Mouse (Mus musculus) cerebellum, adult 11-12 months (tissue): ENCODE measurements around the gene Uvrag.
A peak's percentile ranks its signal among the peaks of the same experiment; 100 is the strongest.

ENCODE experiments used
- DNase-seq: peaks from one replicate; pipeline ENCODE4 v3.0.0; 2022

Gene Uvrag

DNA sequence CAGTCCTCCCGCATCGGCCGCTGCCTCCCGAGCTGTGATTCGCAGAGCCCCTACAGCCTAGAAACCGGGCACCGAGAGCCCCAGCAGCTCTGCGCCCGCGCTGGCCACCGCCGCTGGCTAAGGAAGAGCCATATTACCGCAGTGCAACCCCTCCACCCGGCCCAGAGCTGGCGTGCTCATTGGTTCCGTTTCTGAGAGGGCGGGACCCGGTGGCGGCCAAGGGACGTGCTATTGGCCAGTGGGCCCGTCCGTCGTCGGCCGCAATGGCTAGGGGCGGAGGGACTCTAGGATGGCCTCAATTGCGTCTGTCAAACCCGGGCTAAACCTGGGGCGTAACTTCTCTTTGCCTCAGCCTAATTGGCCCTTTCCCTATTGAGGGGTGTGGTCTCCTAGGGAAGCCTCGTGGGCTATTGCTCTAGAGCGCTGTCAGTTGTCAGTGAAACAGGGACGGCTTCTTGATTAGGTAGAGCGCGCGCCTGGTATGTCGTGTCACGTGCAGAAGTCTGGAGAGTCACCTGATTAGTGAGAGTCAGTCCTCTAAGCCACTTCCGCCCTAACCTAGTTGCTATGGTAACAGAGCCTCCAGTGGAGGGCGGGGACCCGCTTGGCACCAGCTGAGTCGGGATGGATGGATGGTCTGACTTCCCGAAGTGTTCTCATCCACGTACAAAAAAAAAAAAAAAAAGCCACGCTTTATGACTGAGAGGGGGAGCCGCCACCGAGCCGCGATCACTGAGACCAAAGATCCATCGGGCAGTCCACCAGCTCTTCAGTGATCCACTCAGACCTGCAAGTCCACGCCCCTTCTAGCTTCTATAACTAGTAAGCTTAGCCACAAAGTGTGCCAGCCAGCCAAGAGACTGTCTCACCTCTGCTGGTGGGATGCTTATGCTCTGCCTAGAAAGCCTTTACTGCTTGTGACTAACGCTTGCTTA, at the start of gene Uvrag:
TSS of gene Uvrag (minus strand) at position 158 of the 935 bp plus-strand sequence.
- peak; percentile 100 for DNase-seq

DNA sequence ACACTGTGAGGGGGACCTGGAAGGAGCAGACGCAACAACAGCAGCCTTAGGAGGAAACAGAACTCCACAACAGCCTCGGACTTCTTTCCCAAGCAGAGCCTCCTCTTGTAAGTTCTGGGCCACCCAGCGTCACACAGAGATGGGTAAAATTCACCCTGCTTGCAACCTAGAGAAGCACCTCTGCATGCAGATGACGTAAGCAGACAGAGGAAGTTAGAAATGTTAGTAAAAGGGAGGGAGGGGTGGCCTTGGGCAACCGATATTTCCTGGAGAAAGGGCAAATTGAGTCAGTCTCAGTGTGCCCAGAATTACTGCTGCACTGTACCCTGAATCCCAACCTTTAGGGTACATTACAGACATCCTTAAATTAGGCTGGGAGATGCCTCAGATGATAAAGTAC, 48.9 kb upstream of the Uvrag start:
- no peak for DNase-seq

DNA sequence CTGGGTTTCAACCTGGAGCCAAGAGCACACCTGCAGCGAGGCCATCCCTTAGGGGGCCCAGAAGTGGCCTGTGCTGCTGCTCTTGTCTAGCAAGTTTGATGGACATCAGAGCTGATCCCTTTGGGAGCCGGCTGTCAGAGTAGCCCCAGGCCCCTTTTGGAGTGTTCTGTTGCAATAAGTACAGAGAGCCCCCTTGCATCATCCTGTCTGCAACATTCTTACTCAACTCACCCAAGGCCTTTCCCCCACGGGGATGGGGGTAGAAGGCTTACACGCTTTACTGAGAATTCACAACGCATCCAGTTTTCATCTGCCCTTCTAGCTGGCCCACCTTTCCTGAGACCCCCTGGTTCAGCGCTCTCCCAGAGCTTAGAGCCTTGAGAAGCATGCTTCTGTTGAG, 47.7 kb upstream of the Uvrag start:
- DNase-seq = no peak

DNA sequence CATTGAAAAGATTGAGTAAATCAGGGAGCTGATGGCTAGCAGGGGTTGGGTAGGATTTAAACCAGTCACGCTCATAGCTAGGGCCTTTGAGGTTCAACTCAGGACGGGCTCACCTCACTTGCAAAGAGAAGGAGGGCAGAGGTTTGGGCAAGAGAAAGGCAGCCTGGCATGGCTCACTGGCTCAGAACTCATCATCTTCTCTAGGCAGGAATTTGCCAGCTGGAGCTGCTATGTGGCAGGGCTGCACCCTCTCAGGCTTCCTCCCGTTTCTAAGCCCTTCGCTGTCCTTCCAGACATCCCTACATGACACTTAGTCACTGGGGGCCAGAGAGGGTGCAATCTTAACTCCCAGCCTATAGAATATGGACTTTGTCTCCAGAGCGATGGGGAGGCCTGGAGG, 46.5 kb upstream of the Uvrag start:
- no peak for DNase-seq

DNA sequence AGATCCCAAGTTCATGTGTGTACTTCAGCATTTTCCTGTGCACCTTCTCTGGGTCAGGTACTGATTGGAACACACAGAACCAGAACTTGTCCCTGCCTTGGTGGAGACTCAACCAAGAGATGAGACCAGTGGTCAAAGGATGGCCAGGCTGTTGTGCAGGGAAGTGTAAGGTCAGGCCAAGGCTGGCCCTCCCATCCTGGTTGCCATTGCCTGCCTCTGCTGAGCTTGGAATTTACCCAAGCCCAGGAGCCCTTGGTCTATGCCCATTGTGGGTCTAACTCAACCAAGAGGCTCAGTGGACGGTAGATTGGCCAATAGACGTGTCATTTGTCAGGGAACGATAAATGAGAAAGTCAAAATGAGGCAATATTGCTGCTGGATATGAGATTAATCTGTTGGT, 44.5 kb upstream of the Uvrag start:
- DNase-seq = peak; percentile 12

DNA sequence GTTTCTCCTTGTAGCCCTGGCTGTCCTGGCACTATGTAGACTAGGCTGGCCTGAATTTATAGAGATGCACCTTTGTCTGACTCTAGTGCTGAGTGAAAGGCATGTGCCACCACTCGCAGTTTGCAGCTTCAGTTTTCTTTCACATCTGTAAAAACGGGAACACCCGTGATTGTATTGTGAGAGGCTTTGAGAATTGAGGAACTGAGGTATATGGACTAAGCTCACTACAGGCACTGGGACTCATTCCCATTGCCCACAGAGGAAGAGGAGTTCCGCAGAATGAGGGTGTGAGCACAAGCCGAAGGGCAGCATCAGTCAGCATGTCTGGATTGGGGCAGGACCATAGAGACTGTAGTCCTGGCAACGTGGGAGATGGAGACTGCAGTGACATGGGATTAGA, 42.8 kb upstream of the Uvrag start:
- DNase-seq = no peak

DNA sequence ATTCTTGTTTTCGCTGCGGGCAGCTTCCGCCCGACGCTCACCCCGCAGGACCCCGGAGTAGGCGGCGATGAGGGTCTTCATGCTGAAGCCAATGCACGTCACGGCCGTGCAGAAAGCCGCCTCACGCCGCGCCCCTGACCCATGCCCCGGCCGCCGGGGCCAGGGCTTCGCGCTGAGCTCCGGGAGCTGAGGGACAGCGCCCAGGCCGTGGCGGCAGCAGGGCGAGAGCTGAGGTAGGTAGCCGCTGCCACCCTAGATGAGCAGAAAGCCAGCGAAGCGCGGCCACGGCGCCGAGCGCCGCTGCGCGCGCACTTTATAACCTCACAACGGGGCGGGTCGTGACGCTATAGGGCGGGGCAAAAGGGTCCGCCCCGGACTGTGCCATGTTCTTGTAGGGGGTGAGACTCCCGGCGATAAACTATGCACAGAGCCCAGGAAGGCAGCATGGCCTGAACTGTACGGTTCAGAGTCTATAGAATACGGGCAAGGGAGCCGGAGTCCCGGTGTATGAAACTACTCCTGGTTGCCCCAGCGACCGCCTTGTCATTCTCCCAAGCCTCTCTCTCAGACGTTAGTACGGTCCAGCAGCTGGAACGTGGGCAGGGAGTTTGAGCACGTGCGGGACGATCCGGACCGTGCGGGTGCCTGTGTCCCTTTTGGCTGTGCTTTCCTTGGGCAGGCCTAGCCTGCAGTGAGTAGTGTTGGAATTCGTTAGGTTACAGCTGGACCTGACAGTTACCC, 41.7 kb upstream of the Uvrag start, which contains the start of gene Dgat2:
TSS of gene Dgat2 (minus strand) at position 288 of the 741 bp plus-strand sequence.
- peak; percentile 90 for DNase-seq

DNA sequence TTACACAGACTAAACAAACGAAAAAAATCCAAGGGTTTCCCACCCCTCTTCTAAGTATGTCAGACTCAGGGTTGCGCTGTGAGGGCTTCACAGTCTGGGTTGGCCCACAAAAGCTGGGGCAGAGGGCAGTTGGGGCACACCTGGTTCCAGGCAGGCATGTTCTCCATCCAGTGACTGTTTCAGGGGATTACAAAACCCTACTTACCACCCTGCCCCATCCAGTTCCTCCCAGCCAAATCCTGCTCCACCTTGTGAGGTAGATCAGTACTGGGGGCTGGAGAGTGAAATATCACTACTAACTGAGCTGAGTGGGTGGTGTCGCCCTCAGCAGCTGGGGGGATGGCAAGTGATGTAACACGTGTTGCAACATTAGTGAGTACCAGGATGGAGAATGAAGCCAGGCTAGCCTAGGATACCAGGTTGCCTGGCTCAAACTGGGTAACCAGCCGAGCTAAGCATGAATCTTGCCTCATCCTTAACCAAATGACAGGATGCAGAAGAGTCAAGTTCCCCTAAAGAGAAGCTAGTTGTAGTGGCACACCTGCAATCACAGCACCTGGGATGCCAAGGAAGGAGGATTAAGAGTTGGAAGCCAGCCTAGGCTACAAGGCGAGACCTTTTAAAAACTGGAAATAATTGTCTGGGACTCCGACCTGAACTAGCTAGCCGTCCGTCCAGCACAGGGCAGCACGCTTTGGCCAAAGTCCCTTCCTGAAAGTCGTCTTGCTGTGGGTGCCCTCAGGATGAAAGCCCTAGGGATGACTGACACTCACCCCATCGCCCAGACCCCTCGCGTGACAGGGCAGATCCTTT, 40.9 kb upstream of the Uvrag start:
- DNase-seq = no peak

DNA sequence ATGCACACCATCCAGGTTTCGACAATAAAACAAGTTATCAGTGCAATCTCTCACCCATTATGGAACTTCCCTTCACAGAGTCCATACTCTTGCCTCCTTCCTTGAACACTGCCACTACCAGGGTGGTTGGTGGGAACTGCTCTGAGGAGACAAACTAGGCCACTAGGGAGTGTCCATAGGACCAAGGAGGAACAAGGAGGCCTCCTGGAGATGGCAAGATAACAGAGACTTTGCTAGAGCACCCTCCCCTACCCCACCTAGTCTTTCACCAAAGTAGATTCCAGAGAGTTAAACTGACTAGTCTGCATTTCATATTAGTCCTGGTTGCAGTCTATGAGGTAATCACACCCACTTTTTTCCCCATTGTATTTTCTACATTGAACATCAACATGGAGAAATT, 39.2 kb upstream of the Uvrag start:
- DNase-seq = no peak

DNA sequence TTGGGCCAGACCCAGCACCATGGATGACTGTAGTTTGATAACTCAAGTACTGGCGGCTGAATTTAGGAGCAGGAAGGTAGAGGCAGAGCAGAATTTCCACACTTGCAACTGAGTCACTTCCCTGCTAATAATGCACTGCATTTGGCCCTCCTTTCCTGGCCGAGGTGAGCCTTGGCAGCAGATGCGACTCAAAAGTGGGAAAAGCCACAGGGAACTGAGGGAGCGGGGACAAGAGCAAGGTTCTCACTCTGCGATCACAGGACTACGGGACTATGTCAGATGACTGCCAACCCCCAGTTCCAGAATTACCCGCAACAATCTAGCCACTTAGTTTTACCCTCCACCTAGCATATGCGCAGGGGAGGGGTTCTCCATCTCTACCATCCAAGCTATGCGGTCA, 38.3 kb upstream of the Uvrag start:
- no peak for DNase-seq

DNA sequence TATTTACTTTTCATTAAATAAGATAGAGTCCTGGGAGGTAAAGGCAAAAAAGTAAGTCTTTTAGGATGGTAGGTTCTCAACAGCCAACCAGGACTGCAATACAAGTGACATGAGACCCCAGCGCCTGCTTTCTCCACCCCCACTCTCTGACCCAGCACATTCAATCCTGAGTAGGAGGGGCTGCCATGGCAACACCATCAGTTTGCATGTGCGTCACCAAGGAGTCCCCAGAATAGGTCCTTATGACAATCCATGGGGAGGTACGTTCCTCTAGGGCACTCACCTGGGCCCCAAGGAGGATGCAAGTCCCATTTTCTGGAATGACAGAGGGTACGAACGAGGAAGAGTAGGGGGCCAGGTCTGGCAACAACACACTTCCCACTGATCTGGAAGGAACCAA, 36.4 kb upstream of the Uvrag start:
- DNase-seq = peak; percentile 6

DNA sequence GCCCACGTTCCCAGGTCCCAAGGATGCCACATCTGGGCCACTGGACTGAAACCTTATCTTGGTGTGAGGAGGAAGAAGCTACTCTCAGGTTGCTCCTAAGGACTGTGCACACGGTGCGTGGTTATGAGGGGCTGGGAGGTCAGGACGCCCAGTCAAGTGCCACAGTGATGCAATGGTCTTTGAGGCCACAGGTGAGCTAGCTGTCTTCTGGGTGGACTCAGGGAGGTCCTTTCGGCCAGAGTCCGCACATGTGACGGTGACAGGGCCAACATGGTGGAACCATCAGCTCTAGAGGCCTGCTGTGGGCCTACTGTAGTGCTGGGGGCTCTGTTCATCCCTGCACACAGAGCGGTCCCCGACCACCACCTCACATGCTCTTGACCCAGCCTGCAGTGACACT, 34.7 kb upstream of the Uvrag start:
- peak; percentile 1 for DNase-seq

DNA sequence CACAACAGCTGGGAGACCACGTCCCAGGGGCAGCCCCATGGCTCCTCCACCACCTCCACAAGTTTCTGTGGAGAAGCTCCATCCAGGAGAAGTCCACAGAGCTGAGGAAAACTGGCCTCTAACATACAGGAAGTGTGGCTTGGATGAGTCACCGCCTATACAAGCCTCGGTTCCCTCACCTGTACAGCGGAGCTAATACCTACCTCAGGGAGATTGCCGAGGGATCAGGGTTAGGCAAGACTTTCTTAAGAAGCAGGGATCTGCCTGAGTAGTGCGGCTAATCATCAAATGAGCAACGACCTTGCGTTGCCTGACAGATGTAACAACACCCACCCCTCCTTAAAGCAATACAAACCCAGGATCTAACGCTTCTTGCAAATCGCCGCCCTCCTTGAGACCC, 34.2 kb upstream of the Uvrag start:
- DNase-seq = peak; percentile 1

DNA sequence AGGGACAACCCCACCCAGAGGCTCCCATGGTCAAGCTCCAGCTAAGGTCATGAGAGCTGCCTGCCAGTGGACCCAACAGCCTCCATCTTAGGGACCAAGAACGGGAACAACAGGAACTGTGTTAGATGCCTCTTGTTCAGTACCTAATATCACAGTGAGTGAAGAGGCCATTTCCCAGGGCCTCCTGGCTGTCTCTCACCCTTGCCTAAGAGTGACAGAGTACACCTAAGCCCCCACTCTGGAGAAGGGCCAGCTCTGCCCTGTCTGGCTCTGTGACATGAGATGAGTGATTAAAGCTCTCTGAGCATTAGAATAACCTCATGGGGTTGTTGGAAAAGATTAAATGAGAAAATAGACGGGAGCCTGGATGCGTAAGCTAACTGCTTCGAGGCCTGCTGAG, 33.1 kb upstream of the Uvrag start:
- peak; percentile 2 for DNase-seq

DNA sequence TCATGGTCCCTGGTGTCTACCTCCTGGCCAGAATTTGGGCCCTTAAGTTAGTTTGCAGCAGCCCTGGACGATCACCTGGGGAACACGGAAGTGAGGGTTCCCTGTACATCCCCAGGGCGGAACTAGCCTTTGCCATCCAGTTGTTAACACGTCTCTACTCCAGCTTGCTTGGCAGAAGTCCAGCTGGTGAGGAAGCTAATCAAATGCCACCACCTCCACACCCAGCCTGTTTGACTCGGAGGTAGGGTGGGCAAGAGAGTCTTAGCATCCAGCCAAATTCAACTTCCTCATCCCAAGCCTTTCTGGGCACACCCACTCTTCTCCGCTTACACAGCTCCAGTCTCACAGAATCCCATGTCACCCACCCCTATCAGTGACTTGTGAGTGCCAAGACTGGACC, 32.0 kb upstream of the Uvrag start:
- peak; percentile 9 for DNase-seq

DNA sequence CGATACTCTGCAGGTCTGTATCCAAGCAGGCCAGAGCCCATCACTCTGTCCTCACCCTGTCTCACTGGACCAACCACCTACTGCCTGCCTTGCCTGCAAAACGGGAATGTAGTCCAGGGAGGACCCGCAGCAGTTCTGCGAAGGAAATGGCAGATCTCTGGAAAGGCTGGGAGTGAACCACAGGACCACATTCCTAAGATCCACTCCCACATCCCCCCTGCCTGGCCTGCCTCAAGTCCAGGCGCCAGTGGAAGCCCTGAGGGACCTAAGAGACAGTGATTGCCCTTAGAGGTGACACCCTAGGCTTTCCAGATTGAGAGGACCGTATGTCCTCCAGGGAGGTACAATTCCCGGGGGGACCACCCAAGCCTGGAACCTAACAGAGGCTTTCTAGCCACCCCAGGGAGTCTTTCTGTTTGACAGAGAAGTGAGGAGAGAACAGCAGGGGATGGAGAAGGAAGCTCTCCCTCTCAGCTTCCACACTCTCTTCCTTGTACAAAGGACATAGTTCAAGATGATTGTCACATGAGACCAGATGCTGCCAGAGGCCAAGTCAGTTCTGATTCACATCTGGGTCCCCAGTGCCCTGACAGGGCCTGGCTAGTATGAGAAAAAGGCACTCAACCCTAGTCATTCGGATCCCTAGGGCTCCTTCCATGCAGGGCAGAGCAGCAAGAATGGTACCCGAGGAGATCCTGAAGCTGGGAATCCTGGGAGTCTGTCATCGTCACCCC, 31.0 kb upstream of the Uvrag start:
- no peak for DNase-seq

DNA sequence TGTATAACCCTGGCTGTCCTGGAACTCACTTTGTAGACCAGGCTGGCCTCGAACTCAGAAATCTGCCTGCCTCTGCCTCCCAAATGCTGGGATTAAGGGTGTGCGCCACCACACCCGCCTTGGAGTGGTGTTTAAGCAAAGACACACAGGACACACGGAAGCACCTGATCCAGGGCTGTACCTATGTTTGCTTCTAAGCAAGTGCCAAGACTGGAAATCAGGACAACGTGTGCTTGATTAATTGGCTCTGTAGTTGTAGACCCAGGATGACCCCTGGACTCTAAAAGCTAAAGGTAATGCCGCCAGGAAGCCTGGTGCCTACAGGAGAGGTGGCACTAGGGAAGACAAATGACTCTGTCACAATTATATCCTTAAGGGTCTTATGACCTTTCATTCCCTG, 29.6 kb upstream of the Uvrag start:
- no peak for DNase-seq

DNA sequence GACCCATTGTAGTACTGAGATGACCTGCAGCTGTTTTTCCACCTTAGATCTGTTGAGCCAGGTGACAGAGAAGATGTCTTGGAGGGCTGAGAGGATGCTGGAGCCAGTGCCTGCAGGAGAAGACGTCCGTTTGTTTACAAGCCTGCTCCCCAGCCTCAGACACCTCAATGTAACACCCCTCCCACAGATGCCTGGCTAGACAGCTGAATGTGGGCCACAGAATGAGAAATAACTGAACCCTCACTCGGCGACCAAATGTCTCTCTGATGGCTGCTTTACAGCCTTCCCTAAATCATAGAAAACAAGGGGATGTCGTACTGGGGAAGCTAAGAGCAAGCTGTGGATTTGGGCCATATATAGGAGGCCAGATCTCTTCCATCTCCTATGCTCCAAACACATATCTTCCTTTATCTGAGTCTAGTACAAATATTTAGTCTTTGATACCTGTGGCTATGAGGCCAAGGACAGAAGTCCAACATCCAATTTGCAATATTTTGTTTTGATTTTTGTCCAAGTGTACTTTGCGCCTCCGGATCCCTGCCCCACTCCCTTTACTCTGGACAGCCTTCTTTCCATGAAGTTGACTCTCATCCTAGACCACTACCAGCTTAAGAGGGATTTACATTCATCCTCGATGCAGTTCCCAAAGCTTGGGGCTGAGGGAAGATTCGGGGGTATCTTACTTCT, 28.9 kb upstream of the Uvrag start:
- no peak for DNase-seq

DNA sequence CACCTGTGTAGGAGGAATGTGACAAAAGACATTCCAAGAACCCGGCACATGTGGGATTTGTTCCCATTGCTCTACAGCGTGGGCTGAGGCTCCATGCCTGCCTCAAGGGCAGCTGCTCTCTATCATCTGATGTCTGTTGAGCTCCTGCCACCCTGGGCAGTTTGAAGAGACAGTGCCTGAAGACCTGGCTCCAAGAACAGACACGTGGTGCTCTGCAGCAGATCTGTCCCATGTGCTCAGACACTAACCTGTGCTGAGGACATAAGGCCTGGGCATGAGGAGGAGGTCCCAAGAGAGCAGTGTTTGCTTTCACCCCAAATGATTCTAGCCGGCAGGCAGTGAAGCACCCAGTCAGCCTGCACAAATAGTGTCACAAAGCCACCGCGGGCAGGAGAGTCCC, 27.8 kb upstream of the Uvrag start:
- DNase-seq = no peak

DNA sequence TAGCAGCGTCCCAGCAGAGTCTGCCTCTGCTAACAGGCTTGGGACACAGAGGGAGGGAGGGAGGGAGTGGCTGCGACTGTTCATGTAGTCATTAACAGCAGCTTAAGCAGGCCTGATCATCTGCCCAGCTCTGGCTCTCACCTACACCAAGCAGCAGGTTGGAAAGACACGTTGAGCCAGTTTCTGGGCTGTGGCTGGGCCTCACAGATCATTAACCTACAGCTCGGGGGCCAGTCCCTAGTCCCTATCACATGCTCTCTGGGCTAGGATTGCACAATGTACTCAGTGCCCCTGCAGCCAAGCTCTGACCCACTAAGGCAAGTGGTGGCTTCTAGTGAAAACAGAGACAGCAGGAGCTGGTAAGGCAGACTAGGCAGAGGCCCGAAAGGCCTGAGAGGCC, 27.0 kb upstream of the Uvrag start:
- DNase-seq = no peak

DNA sequence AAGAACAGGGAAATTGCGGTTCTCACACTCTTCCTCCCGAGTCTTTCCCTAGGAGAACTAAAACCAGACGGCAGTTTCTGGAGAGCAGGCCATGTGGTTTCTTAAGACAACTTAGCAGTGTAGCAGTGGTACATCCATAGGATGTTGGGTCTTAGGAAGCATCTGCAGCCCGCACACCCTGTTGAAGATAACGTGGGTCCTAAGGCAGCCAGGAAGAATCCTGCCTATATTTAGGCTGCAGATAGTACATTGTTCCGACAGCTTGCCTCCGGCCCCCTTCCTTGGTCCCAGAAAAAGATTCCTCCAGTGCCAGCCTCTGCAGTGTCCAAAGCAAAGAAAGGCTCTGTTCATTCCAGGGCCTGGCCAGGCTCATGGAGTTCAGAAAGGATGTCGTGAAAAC, 25.2 kb upstream of the Uvrag start:
- no peak for DNase-seq

DNA sequence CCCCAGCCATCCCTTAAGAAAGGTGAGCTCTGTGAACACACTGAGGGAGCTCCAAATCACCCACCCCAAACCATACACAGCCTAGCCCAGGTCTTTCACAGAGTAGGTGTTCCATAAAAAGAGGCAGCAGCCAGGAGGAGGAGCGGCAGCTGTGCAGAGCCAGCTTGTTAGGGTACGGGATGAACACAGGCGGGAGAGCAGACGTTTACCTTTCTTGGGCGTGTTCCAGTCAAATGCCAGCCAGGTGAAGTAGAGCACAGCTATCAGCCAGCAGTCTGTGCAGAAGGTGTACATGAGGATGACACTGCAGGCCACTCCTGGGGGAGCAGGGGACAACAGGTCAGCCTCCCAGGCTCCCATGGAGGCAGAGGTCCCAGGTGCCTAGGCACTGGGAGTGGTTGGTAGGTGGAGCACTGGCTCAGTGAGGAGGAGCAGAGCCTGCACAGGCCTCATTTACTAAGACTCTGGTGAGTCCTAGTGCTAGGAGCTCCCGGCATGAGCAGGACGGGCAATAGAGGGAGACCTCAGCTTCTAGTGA, 24.0 kb upstream of the Uvrag start:
- DNase-seq = no peak
